Mouse (Mus musculus) stomach, embryonic 16.5 days (tissue): ENCODE measurements at regions not wholly inside any gene's neighbourhood (a gene's known extent, or its start where the extent isn't known, plus 50 kb on each side); places are given as distances from the start of the nearest gene placed in this dataset.

Experiments
- ATAC-seq: fragments of 200-750 bp; cut with Nextera tagmentation; 2 replicates; pipeline ENCODE4 v1.8.0; 2017; ENCODE audit warnings: moderate number of reproducible peaks, moderate TSS enrichment; ENCODE audit not compliant: insufficient read depth, low FRiP score
- H3K27ac ChIP-seq: fragments of 300-500 bp; sonication (generic); 2 replicates; pipeline ENCODE4 v1.5.1; 2014; ENCODE audit warnings: low read length
- H3K27me3 ChIP-seq: fragments of 300-500 bp; sonication (generic); 2 replicates; pipeline ENCODE4 v1.6.1; 2014; ENCODE audit warnings: low read length, control low read depth, mixed read lengths; ENCODE audit not compliant: control insufficient read depth, insufficient read depth
- H3K36me3 ChIP-seq: fragments of 300-500 bp; sonication (generic); 2 replicates; pipeline ENCODE4 v1.6.1; 2014; ENCODE audit warnings: low read length; ENCODE audit not compliant: control insufficient read depth, insufficient read depth
- H3K4me1 ChIP-seq: fragments of 300-500 bp; sonication (generic); 2 replicates; pipeline ENCODE4 v1.6.1; 2014; ENCODE audit warnings: low read length, control low read depth, mixed read lengths; ENCODE audit not compliant: control insufficient read depth, insufficient read depth
- H3K4me2 ChIP-seq: fragments of 300-500 bp; sonication (generic); 2 replicates; pipeline ENCODE4 v1.6.1; 2014; ENCODE audit warnings: low read depth, low read length, mixed read lengths
- H3K4me3 ChIP-seq: fragments of 300-500 bp; sonication (generic); replicated peaks from 2 replicates; pipeline ENCODE4 v1.5.1; 2014; ENCODE audit warnings: mild to moderate bottlenecking, low read length
- H3K9ac ChIP-seq: fragments of 300-500 bp; sonication (generic); 2 replicates; pipeline ENCODE4 v1.6.1; 2014; ENCODE audit warnings: low read length
- H3K9me3 ChIP-seq: fragments of 300-500 bp; sonication (generic); replicated peaks from 2 replicates; pipeline ENCODE4 v1.6.1; 2016; ENCODE audit warnings: low read length, control low read depth; ENCODE audit not compliant: control insufficient read depth
- WGBS: fragments of 180-500 bp; shearing (Covaris S2); extraction: QIAGEN DNeasy Blood & Tissue Kit; methylation state at CpG from one replicate; pipeline ENCODE4 v1.1.7; 2014; 5-methylcytosine and 5-hydroxymethylcytosine counted together

DNA sequence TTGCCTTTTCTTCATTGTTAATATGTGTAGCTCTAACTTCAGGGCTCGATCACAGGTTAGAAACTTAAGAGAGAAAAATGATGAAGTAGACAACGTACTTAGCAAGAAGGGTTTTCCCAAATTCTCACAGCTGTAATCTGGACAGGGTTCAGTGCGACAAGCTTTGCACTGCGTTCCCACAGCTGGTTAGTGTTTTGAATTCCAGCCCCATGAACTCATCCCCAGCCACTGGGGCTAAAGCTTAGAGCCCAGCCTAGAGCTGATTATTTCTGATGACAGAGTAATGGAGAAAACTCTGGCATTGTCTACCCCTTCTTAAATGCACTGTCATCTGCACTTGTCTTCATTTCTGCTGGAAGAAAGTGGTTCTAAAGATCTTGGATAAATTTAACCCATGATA, 319.7 kb upstream of the Jag1 start:
- H3K9ac ChIP-seq: no peak overlapping the region
- no peaks in the 10 kb centered on the region for H3K9me3 ChIP-seq
- H3K4me1 ChIP-seq: 0 out of 2 replicates have a peak, but pooled peaks cover 3% of the 10 kb centered on the region
- no peak overlapping the region for H3K4me2 ChIP-seq
- no peak for ATAC-seq
- WGBS: 29% methylated on average over 4 of the region's 4 CpGs
- H3K4me3 ChIP-seq: no peak overlapping the region
- no peak overlapping the region for H3K27ac ChIP-seq
- no peaks in the 10 kb centered on the region for H3K27me3 ChIP-seq
- H3K36me3 ChIP-seq: no peaks in the 10 kb centered on the region

DNA sequence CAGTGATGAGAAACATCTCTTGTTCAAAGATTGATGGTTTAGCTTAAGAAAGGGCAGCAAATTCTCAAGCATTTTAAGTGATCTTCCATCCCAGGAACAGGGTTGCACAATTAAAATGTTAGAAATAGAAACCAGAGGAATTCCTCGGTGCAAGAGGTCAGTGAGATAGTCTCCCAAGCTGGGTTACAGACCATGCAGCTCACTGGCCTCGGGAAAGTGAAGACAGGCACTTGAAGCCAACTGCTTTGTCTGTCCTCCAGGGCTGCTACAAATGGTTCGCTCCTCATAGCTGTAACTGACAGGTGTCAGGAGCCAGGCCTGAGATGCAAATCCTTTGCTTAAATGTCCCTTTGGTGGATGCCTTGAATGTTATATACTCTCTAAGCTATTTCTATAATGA, 306.2 kb upstream of the Jag1 start:
- Histone ChIP-seq H3K9ac (no peak overlapping the region), H3K27me3 (no peaks in the 10 kb centered on the region), H3K4me1 (no peaks in the 10 kb centered on the region), H3K4me3 (no peak overlapping the region), H3K36me3 (no peaks in the 10 kb centered on the region), H3K4me2 (no peak overlapping the region), H3K27ac (no peak overlapping the region), H3K9me3 (no peaks in the 10 kb centered on the region)
- 70% methylated on average over 3 of the region's 3 CpGs for WGBS
- no peak for ATAC-seq

DNA sequence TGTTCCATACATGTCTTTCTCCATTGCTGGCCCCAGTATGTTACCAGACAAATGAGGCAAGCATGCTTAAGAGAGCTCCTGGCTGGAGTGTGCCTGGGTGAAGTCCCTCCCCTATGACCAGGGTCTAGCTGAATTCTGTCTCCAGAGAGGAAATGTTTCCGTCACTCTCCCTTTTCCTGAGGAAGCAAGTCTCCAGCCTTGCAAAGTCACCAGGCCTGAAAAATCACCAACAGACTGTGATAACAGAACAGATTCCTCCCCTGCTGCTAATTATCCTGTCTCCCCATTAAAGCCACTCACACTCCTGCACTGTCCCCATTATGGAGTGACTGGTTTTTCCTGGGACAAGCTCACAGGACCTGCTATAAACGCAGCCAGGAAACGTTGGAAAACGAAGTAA, 303.2 kb upstream of the Jag1 start:
- no peak for ATAC-seq
- Histone ChIP-seq H3K4me3 (no peak overlapping the region), H3K27ac (no peak overlapping the region), H3K4me2 (no peak overlapping the region), H3K9ac (no peak overlapping the region), H3K4me1 (no peaks in the 10 kb centered on the region), H3K27me3 (no peaks in the 10 kb centered on the region), H3K36me3 (no peaks in the 10 kb centered on the region), H3K9me3 (no peaks in the 10 kb centered on the region)
- WGBS: 57% methylated on average over 4 of the region's 4 CpGs

DNA sequence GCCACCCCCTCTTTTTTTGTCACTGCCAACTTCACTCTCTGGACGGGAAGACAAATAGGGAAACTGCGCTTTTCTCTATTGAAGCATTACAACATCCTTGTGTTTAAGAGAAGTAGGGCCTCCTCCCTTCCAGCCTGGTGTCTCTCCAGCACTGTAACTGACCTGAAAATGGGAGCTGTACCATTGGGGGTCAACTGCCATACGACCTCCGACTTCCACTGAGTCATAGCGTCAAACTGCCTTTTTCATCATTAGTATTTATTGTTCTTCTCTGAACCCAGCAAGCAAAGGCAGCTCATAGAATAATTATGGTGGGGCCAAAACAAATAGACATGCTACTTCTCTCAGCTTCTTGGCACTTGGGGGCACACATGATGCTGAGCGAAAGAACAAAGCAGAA, 301.2 kb upstream of the Jag1 start:
- no peaks in the 10 kb centered on the region for H3K4me1 ChIP-seq
- no peaks in the 10 kb centered on the region for H3K9me3 ChIP-seq
- no peak overlapping the region for H3K4me3 ChIP-seq
- no peak for ATAC-seq
- no peak overlapping the region for H3K27ac ChIP-seq
- no peaks in the 10 kb centered on the region for H3K27me3 ChIP-seq
- no peak overlapping the region for H3K4me2 ChIP-seq
- no peak overlapping the region for H3K9ac ChIP-seq
- H3K36me3 ChIP-seq: no peaks in the 10 kb centered on the region
- 83% methylated on average over 6 of the region's 6 CpGs for WGBS

DNA sequence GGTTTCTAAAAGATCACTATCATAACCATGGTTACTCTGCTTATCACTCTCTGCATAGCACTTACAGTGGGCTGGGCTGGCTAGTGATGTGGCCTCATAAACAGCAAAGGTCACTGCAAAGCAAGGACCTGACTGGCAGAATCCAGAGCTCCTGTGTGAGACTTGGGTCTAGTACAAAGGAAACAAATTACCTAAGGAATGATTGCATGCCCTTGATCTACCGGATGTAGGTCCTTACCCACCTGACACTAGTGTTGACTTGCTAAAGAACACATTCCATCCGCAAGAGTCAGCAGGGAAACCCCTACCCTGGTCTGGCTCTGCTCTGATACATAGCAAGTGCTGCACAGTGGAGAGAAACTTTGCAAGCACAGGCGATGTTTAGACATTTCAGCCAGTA, 297.0 kb upstream of the Jag1 start:
- H3K9ac ChIP-seq: no peak overlapping the region
- no peaks in the 10 kb centered on the region for H3K4me1 ChIP-seq
- no peak overlapping the region for H3K4me3 ChIP-seq
- WGBS: 37% methylated on average over 3 of the region's 3 CpGs
- no peaks in the 10 kb centered on the region for H3K27me3 ChIP-seq
- ATAC-seq: peak; percentile 50; the same call in 1 of the 2 replicates
- no peak overlapping the region for H3K27ac ChIP-seq
- H3K9me3 ChIP-seq: no peaks in the 10 kb centered on the region
- H3K4me2 ChIP-seq: no peak overlapping the region
- H3K36me3 ChIP-seq: no peaks in the 10 kb centered on the region

DNA sequence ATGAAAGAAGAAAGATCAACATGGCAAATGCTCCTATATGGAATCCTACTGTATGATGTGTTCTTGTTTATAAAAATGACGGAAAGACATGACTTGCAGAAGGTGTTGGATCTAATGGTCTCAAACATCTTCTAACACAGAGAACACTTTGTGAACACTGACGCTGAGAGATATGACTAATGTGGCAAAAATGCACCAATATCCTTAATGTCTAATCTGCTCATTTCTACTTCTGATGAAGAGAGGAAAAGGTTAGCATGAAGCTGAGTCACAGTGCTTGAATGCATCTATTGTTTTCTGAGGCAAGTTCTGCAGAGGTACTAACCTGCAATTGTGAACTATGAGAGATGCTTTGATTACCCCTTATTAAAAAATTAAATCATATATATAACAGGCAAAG, 293.2 kb upstream of the Jag1 start:
- H3K4me2 ChIP-seq: no peak overlapping the region
- 66% methylated on average over 2 of the region's 2 CpGs for WGBS
- no peaks in the 10 kb centered on the region for H3K36me3 ChIP-seq

DNA sequence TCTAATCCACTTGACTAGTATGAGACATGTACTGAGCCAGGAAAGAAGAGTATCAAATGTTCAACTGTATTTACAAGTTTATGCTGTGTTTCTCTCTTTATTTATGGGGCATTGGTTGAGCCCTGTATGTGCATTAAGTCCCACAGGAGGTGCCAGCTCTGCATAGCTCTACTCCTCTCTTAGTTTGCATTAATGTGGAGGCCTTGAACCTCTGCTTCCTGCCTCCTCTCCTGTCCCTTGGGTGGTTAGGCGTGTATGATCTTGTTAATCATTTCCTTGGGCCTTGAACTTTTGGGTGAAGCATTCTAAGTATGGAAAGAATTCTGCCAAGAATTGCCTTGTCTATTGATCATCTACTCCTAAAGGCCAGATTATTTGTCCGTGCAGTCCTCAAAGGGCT, 291.9 kb upstream of the Jag1 start:
- no peaks in the 10 kb centered on the region for H3K36me3 ChIP-seq
- no peak overlapping the region for H3K4me3 ChIP-seq
- no peaks in the 10 kb centered on the region for H3K4me1 ChIP-seq
- H3K9ac ChIP-seq: no peak overlapping the region
- no peak overlapping the region for H3K4me2 ChIP-seq
- no peak overlapping the region for H3K27ac ChIP-seq
- ATAC-seq: no peak
- H3K27me3 ChIP-seq: no peaks in the 10 kb centered on the region
- H3K9me3 ChIP-seq: no peaks in the 10 kb centered on the region
- WGBS: 65% methylated on average over 2 of the region's 2 CpGs

More for the DNA sequence above, 293.2 kb upstream of the Jag1 start:
- Histone ChIP-seq H3K4me1 (no peaks in the 10 kb centered on the region), H3K27me3 (no peaks in the 10 kb centered on the region), H3K9me3 (no peaks in the 10 kb centered on the region), H3K4me3 (no peak overlapping the region), H3K9ac (no peak overlapping the region), H3K27ac (no peak overlapping the region)
- no peak for ATAC-seq

DNA sequence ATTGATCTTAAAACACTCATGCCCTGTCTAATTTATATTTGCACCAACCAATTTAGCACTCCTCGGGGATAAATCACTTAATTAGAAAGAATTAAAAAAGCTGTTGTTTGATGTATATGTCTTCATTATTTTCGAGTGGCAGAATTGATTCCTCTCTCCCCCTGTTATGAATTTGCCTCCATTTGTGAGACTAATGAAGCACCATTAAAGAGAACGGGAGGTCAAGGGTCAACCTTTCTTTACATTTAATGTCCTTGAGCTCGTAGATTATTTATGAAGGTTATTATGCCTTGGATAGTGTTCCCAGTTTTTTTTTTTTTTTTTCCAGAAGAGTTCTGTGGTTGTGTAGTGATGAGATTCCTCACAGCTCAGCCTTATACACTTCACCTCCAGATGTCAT, 277.0 kb upstream of the Jag1 start:
- H3K4me2 ChIP-seq: no peak overlapping the region
- 52% methylated on average over 4 of the region's 4 CpGs for WGBS
- no peaks in the 10 kb centered on the region for H3K4me1 ChIP-seq
- no peak overlapping the region for H3K27ac ChIP-seq
- H3K27me3 ChIP-seq: no peaks in the 10 kb centered on the region
- ATAC-seq: no peak
- H3K9me3 ChIP-seq: no peaks in the 10 kb centered on the region
- H3K36me3 ChIP-seq: no peaks in the 10 kb centered on the region
- no peak overlapping the region for H3K9ac ChIP-seq
- H3K4me3 ChIP-seq: no peak overlapping the region

DNA sequence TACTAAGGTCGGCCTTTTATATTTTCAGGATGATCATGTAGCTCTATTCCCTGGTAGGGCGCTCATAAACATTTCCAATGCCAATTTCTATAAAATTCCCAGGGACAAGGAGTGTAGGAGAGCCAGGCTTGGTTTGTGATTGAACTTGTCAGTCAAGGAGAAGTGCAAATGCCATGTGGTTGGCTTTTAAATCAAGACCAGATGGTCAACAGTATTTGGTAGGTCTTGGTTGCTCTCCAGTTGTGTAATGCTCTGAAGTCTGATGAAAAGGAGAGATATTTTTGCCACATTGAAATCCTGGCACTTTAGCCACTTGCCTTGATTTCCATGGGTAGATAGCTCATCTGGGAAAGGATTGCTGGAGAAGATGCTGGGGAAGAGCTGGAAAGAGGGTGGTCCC, 263.4 kb upstream of the Jag1 start:
- 87% methylated on average over 2 of the region's 2 CpGs for WGBS
- no peaks in the 10 kb centered on the region for H3K36me3 ChIP-seq
- no peak overlapping the region for H3K27ac ChIP-seq
- no peak overlapping the region for H3K4me3 ChIP-seq
- peaks cover 3% of the 10 kb centered on the region; the same call in 1 of the 2 replicates for H3K4me1 ChIP-seq
- H3K9ac ChIP-seq: no peak overlapping the region
- H3K27me3 ChIP-seq: no peaks in the 10 kb centered on the region
- H3K9me3 ChIP-seq: no peaks in the 10 kb centered on the region
- no peak overlapping the region for H3K4me2 ChIP-seq
- no peak for ATAC-seq

DNA sequence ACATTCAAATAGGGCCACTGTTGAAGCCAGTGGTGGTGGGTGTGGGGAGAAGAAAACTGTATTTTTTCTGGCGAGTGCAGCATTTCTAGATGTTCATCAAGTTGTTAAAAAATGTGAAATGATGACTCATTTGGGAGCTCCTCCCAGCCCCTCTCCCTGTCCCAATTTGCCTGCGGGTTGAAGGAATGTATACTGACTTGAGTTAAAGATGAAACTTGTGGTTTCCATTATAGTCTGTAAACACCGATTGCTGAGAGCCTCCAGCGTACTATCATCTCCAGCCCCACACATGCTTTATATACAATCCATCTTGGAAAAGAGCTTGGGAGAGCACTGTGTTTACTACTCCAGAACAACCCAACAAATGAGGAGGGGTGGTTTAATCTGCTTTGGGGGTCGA, 258.9 kb upstream of the Jag1 start:
- no peak overlapping the region for H3K4me2 ChIP-seq
- no peak overlapping the region for H3K9ac ChIP-seq
- H3K36me3 ChIP-seq: no peaks in the 10 kb centered on the region
- no peaks in the 10 kb centered on the region for H3K27me3 ChIP-seq
- 42% methylated on average over 5 of the region's 5 CpGs for WGBS
- no peak overlapping the region for H3K4me3 ChIP-seq
- no peaks in the 10 kb centered on the region for H3K9me3 ChIP-seq
- H3K27ac ChIP-seq: no peak overlapping the region
- peaks cover 1% of the 10 kb centered on the region; the same call in 1 of the 2 replicates for H3K4me1 ChIP-seq
- no peak for ATAC-seq
